Mouse (Mus musculus) forebrain, embryonic 11.5 days (tissue): ENCODE results near the gene Ttc28. TPM values are rescaled to one million over a fixed set of nuclear protein-coding genes. Genes with fewer than 3 reads are reported as not detected.

Experiments used
- ATAC-seq: fragments of 200-750 bp; cut with Nextera tagmentation; replicated peaks from 2 replicates; pipeline ENCODE4 v1.8.0; 2017; ENCODE audit warnings: moderate TSS enrichment; ENCODE audit not compliant: low FRiP score
- DNase-seq: peaks from one replicate; pipeline ENCODE4 v3.0.0-alpha.2; 2017; ENCODE audit warnings: low spot score
- H3K27ac ChIP-seq: fragments of 300-500 bp; sonication (generic); 2 replicates; pipeline ENCODE4 v1.5.1; 2014; ENCODE audit warnings: low read depth, low read length
- H3K27me3 ChIP-seq: fragments of 300-500 bp; sonication (generic); 2 replicates; pipeline ENCODE4 v1.6.1; 2014; ENCODE audit warnings: mild to moderate bottlenecking, low read length, mixed read lengths; ENCODE audit not compliant: control insufficient read depth, insufficient read depth
- H3K36me3 ChIP-seq: fragments of 300-500 bp; sonication (generic); 2 replicates; pipeline ENCODE4 v1.6.1; 2014; ENCODE audit warnings: mild to moderate bottlenecking, low read length, moderate library complexity, mixed read lengths; ENCODE audit not compliant: control insufficient read depth, insufficient read depth
- H3K4me1 ChIP-seq: fragments of 300-500 bp; sonication (generic); replicated peaks from 2 replicates; pipeline ENCODE4 v1.6.1; 2014; ENCODE audit warnings: low read length, mixed read lengths; ENCODE audit not compliant: control insufficient read depth, insufficient read depth
- H3K4me2 ChIP-seq: fragments of 300-500 bp; sonication (generic); 2 replicates; pipeline ENCODE4 v1.6.1; 2014; ENCODE audit warnings: low read depth, mild to moderate bottlenecking, low read length, moderate library complexity, mixed read lengths; ENCODE audit not compliant: severe bottlenecking
- H3K4me3 ChIP-seq: fragments of 300-500 bp; sonication (generic); 2 replicates; pipeline ENCODE4 v1.5.1; 2014; ENCODE audit warnings: low read depth, low read length
- H3K9ac ChIP-seq: fragments of 300-500 bp; sonication (generic); 2 replicates; pipeline ENCODE4 v1.6.1; 2014; ENCODE audit warnings: low read length
- H3K9me3 ChIP-seq: fragments of 300-500 bp; sonication (generic); 2 replicates; pipeline ENCODE4 v1.6.1; 2016; ENCODE audit warnings: low read length, mixed read lengths; ENCODE audit not compliant: control insufficient read depth
- WGBS: fragments of 180-500 bp; shearing (Covaris S2); extraction: QIAGEN DNeasy Blood & Tissue Kit; methylation state at CpG from one replicate; pipeline ENCODE4 v1.1.7; 2014; 5-methylcytosine and 5-hydroxymethylcytosine counted together
- polyA plus RNA-seq: library from polyadenylated mRNA; unstranded; fragments of >200 nt; fragmentation: Nextera tagmentation; extraction: Ambion mirVana; gene quantifications from 2 replicates; pipeline ENCODE4 v1.2.1, GENCODE M21; 2014

The Ttc28 gene
- polyA plus RNA-seq, 1 experiment from 2014 or later: 19.9 TPM

DNA sequence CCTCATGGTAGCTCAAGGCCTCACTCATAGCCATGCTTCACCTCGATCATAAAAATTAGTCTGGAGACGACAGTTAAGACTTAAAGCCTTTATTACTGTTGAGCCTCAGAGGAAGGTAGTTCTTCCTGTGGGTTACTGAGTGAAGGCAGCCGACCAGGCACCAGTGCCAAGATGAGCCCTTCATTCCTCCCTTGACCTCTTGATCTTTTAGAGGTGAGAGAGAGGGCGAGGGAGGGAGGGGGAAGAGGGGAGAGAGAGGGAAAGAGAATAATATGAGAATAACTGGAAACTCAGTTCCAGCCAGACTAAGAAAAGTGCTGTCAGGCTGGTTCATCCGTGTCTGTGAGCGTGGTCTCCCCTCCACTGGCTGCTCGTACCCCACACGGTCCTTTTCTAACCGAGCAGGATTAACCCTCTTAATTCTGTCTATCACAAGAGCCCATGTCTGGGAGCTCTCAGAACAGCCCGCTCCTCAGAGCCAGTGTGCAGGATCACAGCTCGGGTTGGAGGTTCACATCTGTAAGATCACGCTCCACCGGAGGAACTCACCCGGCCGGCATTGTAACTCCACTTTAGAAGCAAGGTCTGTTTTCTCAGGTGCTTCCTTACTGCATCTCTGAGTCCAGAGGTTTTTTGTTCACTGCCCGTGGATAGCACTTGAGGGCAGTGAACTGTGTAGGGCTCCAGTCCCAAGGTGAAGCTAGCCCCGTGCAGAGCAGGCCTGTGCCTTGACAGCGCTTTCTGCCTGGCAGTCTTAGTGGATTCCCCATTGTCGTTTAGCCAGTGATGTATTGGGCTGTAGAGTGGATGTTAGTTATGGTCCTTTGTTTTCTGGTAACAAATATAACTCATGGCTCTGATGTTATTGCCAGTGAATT is 272.5 kb downstream of the Ttc28 start:
- 57% methylated on average over 19 of the region's 19 CpGs for WGBS
- ATAC-seq (no peak), DNase-seq (no peak)

DNA sequence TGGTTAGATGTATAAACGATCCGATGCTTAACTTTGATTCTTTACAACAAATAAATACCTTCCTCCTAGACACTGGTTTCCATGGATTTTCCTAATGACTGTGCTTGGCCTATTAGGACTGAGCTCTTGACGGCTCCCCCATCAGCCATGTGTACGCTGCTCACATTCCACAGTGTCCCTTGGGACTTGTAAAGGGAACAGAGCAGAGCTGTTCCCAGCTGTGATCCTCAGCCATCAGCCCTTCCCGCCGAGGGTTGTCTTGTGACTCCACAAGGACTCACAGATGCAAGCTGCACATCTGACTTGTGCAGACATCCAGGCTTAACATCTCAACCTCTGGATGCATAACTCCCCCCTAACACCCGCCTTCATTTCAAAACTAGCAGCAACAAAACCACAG is 275.0 kb downstream of the Ttc28 start:
- peak; percentile 76 for ATAC-seq
- no peak overlapping the region for H3K4me3 ChIP-seq
- H3K4me2 ChIP-seq: no peak overlapping the region
- H3K9me3 ChIP-seq: no peaks in the 10 kb centered on the region
- no peak overlapping the region for H3K27ac ChIP-seq
- no peaks in the 10 kb centered on the region for H3K27me3 ChIP-seq
- H3K4me1 ChIP-seq: peaks cover 12% of the 10 kb centered on the region; the same call in 1 of the 2 replicates
- no peak overlapping the region for H3K9ac ChIP-seq
- 31% methylated on average over 7 of the region's 7 CpGs for WGBS
- no peaks in the 10 kb centered on the region for H3K36me3 ChIP-seq
- no peak for DNase-seq

More for the DNA sequence above, 272.5 kb downstream of the Ttc28 start:
- Histone ChIP-seq H3K9me3 (no peaks in the 10 kb centered on the region), H3K4me2 (no peak overlapping the region), H3K27me3 (no peaks in the 10 kb centered on the region), H3K4me1 (peaks cover 12% of the 10 kb centered on the region; the same call in 1 of the 2 replicates), H3K27ac (no peak overlapping the region), H3K36me3 (no peaks in the 10 kb centered on the region), H3K9ac (no peak overlapping the region), H3K4me3 (no peak overlapping the region)

GRCm38 (mm10) chr5:111155271-111155670 is 275.7 kb downstream of the Ttc28 start:
- 82% methylated on average over 4 of the region's 4 CpGs for WGBS
- Histone ChIP-seq H3K36me3 (no peaks in the 10 kb centered on the region), H3K27me3 (no peaks in the 10 kb centered on the region), H3K9ac (no peak overlapping the region), H3K4me1 (peaks cover 17% of the 10 kb centered on the region; the same call in 1 of the 2 replicates), H3K4me2 (no peak overlapping the region), H3K9me3 (no peaks in the 10 kb centered on the region), H3K4me3 (no peak overlapping the region), H3K27ac (no peak overlapping the region)
- ATAC-seq: no peak
- no peak for DNase-seq

- peaks cover 20% of the 10 kb centered on the region; the same call in 1 of the 2 replicates for H3K4me1 ChIP-seq
- no peak overlapping the region for H3K4me3 ChIP-seq
- no peaks in the 10 kb centered on the region for H3K36me3 ChIP-seq
- no peaks in the 10 kb centered on the region for H3K27me3 ChIP-seq
- 91% methylated on average over 12 of the region's 12 CpGs for WGBS
- H3K9me3 ChIP-seq: no peaks in the 10 kb centered on the region
- no peak for DNase-seq
- H3K4me2 ChIP-seq: no peak overlapping the region
- ATAC-seq: no peak
- H3K27ac ChIP-seq: no peak overlapping the region
- H3K9ac ChIP-seq: no peak overlapping the region
Measured at GRCm38 (mm10) chr5:111155928-111156327, 276.3 kb downstream of the Ttc28 start.

GRCm38 (mm10) chr5:111158266-111158665 is 278.7 kb downstream of the Ttc28 start:
- ATAC-seq (no peak), DNase-seq (no peak)
- Histone ChIP-seq H3K9me3 (no peaks in the 10 kb centered on the region), H3K36me3 (no peaks in the 10 kb centered on the region), H3K27ac (no peak overlapping the region), H3K4me3 (no peak overlapping the region), H3K4me2 (no peak overlapping the region), H3K27me3 (no peaks in the 10 kb centered on the region), H3K9ac (no peak overlapping the region), H3K4me1 (peaks cover 19% of the 10 kb centered on the region)
- WGBS: 90% methylated on average over 9 of the region's 9 CpGs

DNA sequence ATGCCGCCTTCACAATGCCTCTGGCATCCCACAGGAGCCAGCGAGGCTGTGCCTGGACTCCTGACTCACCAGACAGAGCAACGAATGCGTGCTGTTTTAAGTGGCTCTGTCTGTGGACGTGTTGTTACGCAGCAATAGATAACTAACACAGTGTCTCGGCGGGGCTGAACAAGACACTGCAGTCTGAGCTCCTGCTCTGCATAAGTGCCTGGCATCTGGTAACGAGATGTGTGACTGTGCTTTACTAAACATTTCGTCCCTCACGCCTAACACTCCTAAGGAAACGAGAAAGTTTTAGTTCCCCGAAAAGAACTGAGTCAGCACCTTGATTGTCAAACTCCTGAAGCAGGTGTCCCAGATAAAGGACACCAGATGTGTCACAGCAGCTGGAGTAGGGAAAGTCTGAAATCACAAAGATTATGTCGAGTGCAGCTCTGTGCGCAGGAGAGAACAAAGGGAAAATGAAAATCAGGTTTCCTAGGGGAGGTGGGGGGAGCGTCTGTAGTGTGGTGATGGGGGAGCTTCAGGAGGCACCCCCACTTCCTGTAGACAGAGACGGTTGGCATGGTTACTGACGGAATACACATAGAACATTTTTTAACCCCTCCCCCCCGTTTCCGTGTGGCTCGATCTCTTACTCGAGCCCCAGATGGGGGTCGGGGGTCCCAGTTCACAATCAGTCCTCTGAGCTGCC is 280.2 kb downstream of the Ttc28 start:
- Histone ChIP-seq H3K4me2 (no peak overlapping the region), H3K9me3 (no peaks in the 10 kb centered on the region), H3K9ac (no peak overlapping the region; the same call in 1 of the 2 replicates), H3K4me3 (no peak overlapping the region), H3K36me3 (no peaks in the 10 kb centered on the region), H3K4me1 (peaks cover 26% of the 10 kb centered on the region), H3K27me3 (no peaks in the 10 kb centered on the region), H3K27ac (peak overlapping the region; percentile 38; the same call in 1 of the 2 replicates)
- WGBS: 53% methylated on average over 23 of the region's 23 CpGs
- no peak for DNase-seq
- no peak for ATAC-seq

DNA sequence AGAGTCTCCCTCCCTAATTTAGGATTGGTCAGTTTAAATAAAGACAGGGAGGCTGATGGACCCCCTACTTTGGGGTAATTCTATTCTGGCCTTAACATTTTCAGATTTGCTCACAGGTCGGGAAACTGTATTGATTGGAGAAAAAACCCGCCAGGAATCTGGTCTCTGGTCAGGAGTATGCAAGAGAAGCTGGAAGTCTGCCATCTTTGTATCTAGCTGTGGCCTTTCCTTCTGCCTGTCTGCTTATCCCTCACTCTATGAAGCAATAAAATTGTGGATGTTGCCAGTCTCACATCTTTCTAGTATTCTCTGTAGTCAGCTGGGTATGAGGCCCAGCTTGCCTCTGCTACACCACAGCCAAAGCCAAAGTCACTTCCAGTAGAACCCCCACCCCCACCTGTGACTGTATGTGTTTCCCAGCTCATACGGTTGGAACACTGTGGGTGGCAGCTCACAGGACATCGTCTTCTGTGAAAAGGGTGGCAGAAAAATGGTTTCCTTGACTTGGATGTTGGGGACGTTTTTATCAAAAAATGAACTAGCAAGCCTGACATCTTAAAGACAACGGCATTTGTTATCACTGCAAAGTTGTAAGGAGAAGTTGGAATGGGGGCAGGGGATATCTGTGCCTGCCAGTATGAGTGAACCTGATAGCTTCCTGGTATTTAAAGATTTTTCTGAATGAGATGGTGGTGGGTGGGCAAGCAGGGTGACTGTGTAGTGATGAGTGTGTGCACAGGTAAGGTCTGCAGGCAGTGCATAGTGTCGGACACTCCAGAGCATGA is 281.7 kb downstream of the Ttc28 start:
- Histone ChIP-seq H3K4me3 (no peak overlapping the region), H3K4me1 (peaks cover 26% of the 10 kb centered on the region), H3K4me2 (no peak overlapping the region), H3K27ac (no peak overlapping the region), H3K27me3 (no peaks in the 10 kb centered on the region), H3K9ac (no peak overlapping the region), H3K36me3 (no peaks in the 10 kb centered on the region), H3K9me3 (no peaks in the 10 kb centered on the region)
- ATAC-seq (no peak), DNase-seq (no peak)
- 79% methylated on average over 7 of the region's 7 CpGs for WGBS

- no peak for ATAC-seq
- Histone ChIP-seq H3K4me3 (no peak overlapping the region), H3K9ac (peak overlapping the region; percentile 5; the same call in 1 of the 2 replicates), H3K27ac (0 out of 2 replicates have a peak overlapping the region, but pooled peaks have one; percentile 53), H3K27me3 (no peaks in the 10 kb centered on the region), H3K4me2 (no peak overlapping the region), H3K4me1 (peaks cover 26% of the 10 kb centered on the region), H3K9me3 (no peaks in the 10 kb centered on the region), H3K36me3 (no peaks in the 10 kb centered on the region)
- no peak for DNase-seq
- WGBS: 71% methylated on average over 6 of the region's 6 CpGs
Measured at GRCm38 (mm10) chr5:111162857-111163256, 283.3 kb downstream of the Ttc28 start.
